Mouse (Mus musculus) heart, embryonic 13.5 days (tissue): ENCODE data around the gene Atg2a. TPM values are rescaled to one million over a fixed set of nuclear protein-coding genes. Genes with fewer than 3 reads are reported as not detected.

Experiments used
- ATAC-seq: fragments of 200-750 bp; cut with Nextera tagmentation; 2 replicates; pipeline ENCODE4 v1.8.0; 2017; ENCODE audit warnings: moderate TSS enrichment; ENCODE audit not compliant: insufficient number of reproducible peaks, low FRiP score, low TSS enrichment; ENCODE audit errors: extremely low read depth
- H3K27ac ChIP-seq: fragments of 300-500 bp; sonication (generic); replicated peaks from 2 replicates; pipeline ENCODE4 v1.5.1; 2015; ENCODE audit warnings: moderate library complexity, mild to moderate bottlenecking, inconsistent platforms
- H3K27me3 ChIP-seq: fragments of 300-500 bp; sonication (generic); replicated peaks from 2 replicates; pipeline ENCODE4 v1.6.1; 2015; ENCODE audit warnings: mild to moderate bottlenecking, inconsistent platforms
- H3K36me3 ChIP-seq: fragments of 300-500 bp; sonication (generic); 2 replicates; pipeline ENCODE4 v1.6.1; 2015; ENCODE audit warnings: mild to moderate bottlenecking, inconsistent platforms
- H3K4me1 ChIP-seq: fragments of 300-500 bp; sonication (generic); 2 replicates; pipeline ENCODE4 v1.6.1; 2015; ENCODE audit warnings: inconsistent platforms
- H3K4me2 ChIP-seq: fragments of 300-500 bp; sonication (generic); 2 replicates; pipeline ENCODE4 v1.6.1; 2015; ENCODE audit warnings: inconsistent platforms, mild to moderate bottlenecking, moderate library complexity
- H3K4me3 ChIP-seq: fragments of 300-500 bp; sonication (generic); 2 replicates; pipeline ENCODE4 v1.5.1; 2015; ENCODE audit warnings: moderate library complexity, mild to moderate bottlenecking, inconsistent platforms
- H3K9ac ChIP-seq: fragments of 300-500 bp; sonication (generic); 2 replicates; pipeline ENCODE4 v1.6.1; 2015; ENCODE audit warnings: inconsistent platforms, mild to moderate bottlenecking, moderate library complexity
- H3K9me3 ChIP-seq: fragments of 300-500 bp; sonication (generic); 2 replicates; pipeline ENCODE4 v1.6.1; 2016; ENCODE audit warnings: inconsistent platforms
- WGBS: fragments of 180-500 bp; shearing (Covaris S2); methylation state at CpG from one replicate; pipeline ENCODE4 v1.1.7; 2015; ENCODE audit warnings: mixed read lengths; 5-methylcytosine and 5-hydroxymethylcytosine counted together
- polyA plus RNA-seq: library from polyadenylated mRNA; unstranded; fragments of >200 nt; fragmentation: Nextera tagmentation; extraction: Ambion mirVana; gene quantifications from 2 replicates; pipeline ENCODE4 v1.2.1, GENCODE M21; 2015

Atg2a gene
- polyA plus RNA-seq, 1 experiment from 2014 or later = 7.1 TPM

- 87% methylated on average over 29 of the region's 29 CpGs for WGBS
- H3K36me3 ChIP-seq = peaks cover 85% of the 10 kb centered on the region
These were observed 6.2 kb downstream of the Atg2a start for GRCm38 (mm10) chr19:6247526-6248300.

GRCm38 (mm10) chr19:6253021-6253420, 11.6 kb downstream of the Atg2a start:
- 81% methylated on average over 4 of the region's 4 CpGs for WGBS

More at GRCm38 (mm10) chr19:6247526-6248300, 6.2 kb downstream of the Atg2a start:
- no peak overlapping the region for H3K4me2 ChIP-seq
- H3K4me1 ChIP-seq = peaks cover 5% of the 10 kb centered on the region
- no peak overlapping the region for H3K4me3 ChIP-seq
- H3K27me3 ChIP-seq = no peaks in the 10 kb centered on the region
- no peak overlapping the region for H3K9ac ChIP-seq
- H3K27ac ChIP-seq = no peak overlapping the region
- no peak for ATAC-seq
- H3K9me3 ChIP-seq = no peaks in the 10 kb centered on the region

GRCm38 (mm10) chr19:6260428-6260827, 19.0 kb downstream of the Atg2a start:
- no peaks in the 10 kb centered on the region for H3K4me1 ChIP-seq
- 77% methylated on average over 2 of the region's 2 CpGs for WGBS
- peaks cover 71% of the 10 kb centered on the region for H3K36me3 ChIP-seq
- H3K9me3 ChIP-seq = peaks cover 5% of the 10 kb centered on the region; the same call in 1 of the 2 replicates
- no peaks in the 10 kb centered on the region for H3K27me3 ChIP-seq
- H3K27ac ChIP-seq = no peak overlapping the region
- no peak overlapping the region for H3K9ac ChIP-seq
- no peak for ATAC-seq
- no peak overlapping the region for H3K4me2 ChIP-seq
- H3K4me3 ChIP-seq = no peak overlapping the region

More at GRCm38 (mm10) chr19:6253021-6253420, 11.6 kb downstream of the Atg2a start:
- no peaks in the 10 kb centered on the region for H3K9me3 ChIP-seq
- no peak overlapping the region for H3K4me3 ChIP-seq
- peaks cover 5% of the 10 kb centered on the region; the same call in 1 of the 2 replicates for H3K4me1 ChIP-seq
- peaks cover 94% of the 10 kb centered on the region for H3K36me3 ChIP-seq
- ATAC-seq = no peak
- H3K9ac ChIP-seq = no peak overlapping the region
- H3K27ac ChIP-seq = no peak overlapping the region
- no peak overlapping the region for H3K4me2 ChIP-seq
- H3K27me3 ChIP-seq = no peaks in the 10 kb centered on the region

- H3K9ac ChIP-seq = no peak overlapping the region
- peaks cover 66% of the 10 kb centered on the region for H3K36me3 ChIP-seq
- no peaks in the 10 kb centered on the region for H3K4me1 ChIP-seq
- no peak overlapping the region for H3K4me2 ChIP-seq
- H3K4me3 ChIP-seq = no peak overlapping the region
- peaks cover 5% of the 10 kb centered on the region; the same call in 1 of the 2 replicates for H3K9me3 ChIP-seq
- no peak for ATAC-seq
- no peaks in the 10 kb centered on the region for H3K27me3 ChIP-seq
- 74% methylated on average over 4 of the region's 4 CpGs for WGBS
- H3K27ac ChIP-seq = no peak overlapping the region
These were observed 19.5 kb downstream of the Atg2a start for GRCm38 (mm10) chr19:6260946-6261345.

GRCm38 (mm10) chr19:6261379-6261778, 19.9 kb downstream of the Atg2a start:
- Histone ChIP-seq H3K36me3 (peaks cover 62% of the 10 kb centered on the region), H3K4me2 (no peak overlapping the region), H3K27me3 (no peaks in the 10 kb centered on the region), H3K27ac (no peak overlapping the region), H3K9ac (no peak overlapping the region), H3K4me3 (no peak overlapping the region), H3K9me3 (peaks cover 5% of the 10 kb centered on the region; the same call in 1 of the 2 replicates), H3K4me1 (no peaks in the 10 kb centered on the region)
- ATAC-seq = no peak
- 91% methylated on average over 14 of the region's 14 CpGs for WGBS

- Histone ChIP-seq H3K36me3 (peaks cover 53% of the 10 kb centered on the region), H3K4me2 (no peak overlapping the region), H3K9me3 (peaks cover 5% of the 10 kb centered on the region; the same call in 1 of the 2 replicates), H3K4me1 (no peaks in the 10 kb centered on the region), H3K27ac (no peak overlapping the region), H3K27me3 (0 out of 2 replicates have a peak, but pooled peaks cover 4% of the 10 kb centered on the region), H3K4me3 (no peak overlapping the region), H3K9ac (no peak overlapping the region)
- ATAC-seq = no peak
- WGBS = 60% methylated on average over 7 of the region's 7 CpGs
These were observed 20.8 kb downstream of the Atg2a start for GRCm38 (mm10) chr19:6262222-6262621.

GRCm38 (mm10) chr19:6262839-6263433, 21.5 kb downstream of the Atg2a start:
- H3K4me3 ChIP-seq = no peak overlapping the region
- no peak overlapping the region for H3K27ac ChIP-seq
- H3K4me1 ChIP-seq = no peaks in the 10 kb centered on the region
- no peak for ATAC-seq
- 82% methylated on average over 8 of the region's 8 CpGs for WGBS
- H3K36me3 ChIP-seq = peaks cover 46% of the 10 kb centered on the region
- H3K27me3 ChIP-seq = 0 out of 2 replicates have a peak, but pooled peaks cover 6% of the 10 kb centered on the region
- H3K9me3 ChIP-seq = peaks cover 5% of the 10 kb centered on the region; the same call in 1 of the 2 replicates
- H3K9ac ChIP-seq = no peak overlapping the region
- H3K4me2 ChIP-seq = no peak overlapping the region

- H3K9ac ChIP-seq = no peak overlapping the region
These were observed 22.7 kb downstream of the Atg2a start for GRCm38 (mm10) chr19:6264200-6264599.

GRCm38 (mm10) chr19:6264945-6265344, 23.5 kb downstream of the Atg2a start:
- WGBS = 77% methylated on average over 8 of the region's 8 CpGs
- H3K9ac ChIP-seq = no peak overlapping the region
- H3K4me2 ChIP-seq = no peak overlapping the region
- no peak overlapping the region for H3K4me3 ChIP-seq
- ATAC-seq = no peak
- H3K27ac ChIP-seq = no peak overlapping the region
- 0 out of 2 replicates have a peak, but pooled peaks cover 3% of the 10 kb centered on the region for H3K4me1 ChIP-seq
- H3K9me3 ChIP-seq = peaks cover 5% of the 10 kb centered on the region; the same call in 1 of the 2 replicates
- peaks cover 28% of the 10 kb centered on the region for H3K36me3 ChIP-seq
- H3K27me3 ChIP-seq = 0 out of 2 replicates have a peak, but pooled peaks cover 6% of the 10 kb centered on the region

More at GRCm38 (mm10) chr19:6264200-6264599, 22.7 kb downstream of the Atg2a start:
- H3K9me3 ChIP-seq = peaks cover 5% of the 10 kb centered on the region; the same call in 1 of the 2 replicates
- no peak overlapping the region for H3K4me2 ChIP-seq
- no peak for ATAC-seq
- H3K4me1 ChIP-seq = 0 out of 2 replicates have a peak, but pooled peaks cover 3% of the 10 kb centered on the region
- H3K36me3 ChIP-seq = peaks cover 34% of the 10 kb centered on the region
- H3K27me3 ChIP-seq = 0 out of 2 replicates have a peak, but pooled peaks cover 6% of the 10 kb centered on the region
- WGBS = 69% methylated on average over 9 of the region's 9 CpGs
- H3K4me3 ChIP-seq = no peak overlapping the region
- H3K27ac ChIP-seq = no peak overlapping the region

- H3K36me3 ChIP-seq = peaks cover 20% of the 10 kb centered on the region
- H3K27ac ChIP-seq = no peak overlapping the region
- no peak overlapping the region for H3K9ac ChIP-seq
- 67% methylated on average over 6 of the region's 6 CpGs for WGBS
- H3K4me3 ChIP-seq = no peak overlapping the region
- no peak overlapping the region for H3K4me2 ChIP-seq
- peaks cover 3% of the 10 kb centered on the region; the same call in 1 of the 2 replicates for H3K9me3 ChIP-seq
- no peak for ATAC-seq
- 0 out of 2 replicates have a peak, but pooled peaks cover 3% of the 10 kb centered on the region for H3K4me1 ChIP-seq
- peaks cover 8% of the 10 kb centered on the region; the same call in 1 of the 2 replicates for H3K27me3 ChIP-seq
These were observed 24.3 kb downstream of the Atg2a start for GRCm38 (mm10) chr19:6265727-6266182.
